Mouse (Mus musculus) stomach, postnatal 0 days (tissue): ENCODE measurements at regions not wholly inside any gene's neighbourhood (a gene's known extent, or its start where the extent isn't known, plus 50 kb on each side); places are given as distances from the start of the nearest gene placed in this dataset.

Experiments
- CTCF ChIP-seq: IDR thresholded peaks from 2 replicates; pipeline ENCODE4 v1.5.1; 2016; ENCODE audit warnings: antibody characterized with exemption, low read depth, mild to moderate bottlenecking, moderate library complexity
- EP300 ChIP-seq: optimal IDR thresholded peaks from 2 replicates; pipeline ENCODE3; 2016; ENCODE audit warnings: antibody characterized with exemption

DNA sequence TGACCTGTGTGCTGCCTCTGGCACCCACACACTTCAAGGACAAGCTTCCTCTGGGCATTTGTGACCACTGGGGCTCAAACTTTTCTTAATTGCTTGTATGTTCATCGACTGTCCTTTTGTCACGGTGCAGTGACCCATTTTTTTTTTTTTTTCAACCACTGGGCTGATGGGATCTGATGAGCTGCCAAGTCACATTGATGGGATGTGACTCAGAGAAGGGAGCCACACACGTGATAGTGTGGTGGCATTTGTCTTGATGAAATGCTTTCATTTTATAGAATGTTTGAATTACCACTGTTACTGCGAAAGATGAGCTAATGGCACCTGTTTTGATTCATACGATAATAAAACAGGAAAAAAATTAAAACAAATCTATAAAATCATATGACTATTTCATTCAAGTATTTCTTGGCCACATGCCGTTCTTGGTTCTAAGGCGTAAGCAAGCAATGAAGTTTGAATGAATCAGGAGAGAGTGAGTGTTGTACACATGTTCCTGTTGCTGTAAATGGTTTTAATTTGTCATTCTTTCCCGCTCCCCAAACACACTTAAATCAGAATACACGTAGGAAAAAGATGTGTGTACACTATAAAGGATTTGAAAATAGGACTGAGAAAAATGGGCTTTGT, 86.3 kb upstream of the Vav3 start:
- TF ChIP-seq EP300 = no peak
- TF ChIP-seq CTCF = no peak
